Mouse (Mus musculus): ENCODE results near the gene Ssrp1. TPM values are rescaled to one million over a fixed set of nuclear protein-coding genes. Genes with fewer than 3 reads are reported as not detected.
A peak's percentile ranks its signal among the peaks of the same experiment; 100 is the strongest.

The Ssrp1 gene
- total RNA-seq, 2 experiments from 2014 or later, result 28.5 to 30.8 TPM

- peak; percentile 34 for DNase-seq
- intact Hi-C loops (cut with DNase I), result no loop called here
- Histone ChIP-seq H3K4me3 (peak overlapping the region; percentile 46), H3K27ac (peak overlapping the region; percentile 64)
- TF ChIP-seq CTCF (IDR thresholded peaks at IDR 0.05), result no peak
Observed at GRCm38 (mm10) chr2:85065141-85065875, 28.3 kb downstream of the Ssrp1 start.

DNA sequence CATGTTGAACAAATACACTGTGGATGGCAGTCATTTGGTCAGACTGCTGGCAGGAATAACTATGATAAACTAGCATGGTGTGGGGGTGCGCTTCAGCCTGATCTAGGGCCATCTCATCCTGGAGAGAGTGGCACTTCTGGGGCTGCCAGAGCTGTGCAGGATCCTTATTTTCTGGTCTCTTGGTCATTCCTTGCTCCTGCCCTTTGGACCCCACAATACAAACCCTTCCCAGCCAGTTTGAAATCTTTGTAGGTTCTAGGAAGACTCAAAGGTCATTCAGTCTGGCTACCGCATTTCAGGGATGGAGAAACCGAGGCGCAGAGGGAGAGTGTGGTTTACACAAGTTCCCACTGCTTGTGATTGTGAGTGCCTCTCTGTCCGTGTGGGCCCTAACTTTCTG, 29.9 kb downstream of the Ssrp1 start:
- DNase-seq, result no peak
- no peak for TF ChIP-seq CTCF (IDR thresholded peaks at IDR 0.05)
- H3K27ac ChIP-seq, result no peak overlapping the region

DNA sequence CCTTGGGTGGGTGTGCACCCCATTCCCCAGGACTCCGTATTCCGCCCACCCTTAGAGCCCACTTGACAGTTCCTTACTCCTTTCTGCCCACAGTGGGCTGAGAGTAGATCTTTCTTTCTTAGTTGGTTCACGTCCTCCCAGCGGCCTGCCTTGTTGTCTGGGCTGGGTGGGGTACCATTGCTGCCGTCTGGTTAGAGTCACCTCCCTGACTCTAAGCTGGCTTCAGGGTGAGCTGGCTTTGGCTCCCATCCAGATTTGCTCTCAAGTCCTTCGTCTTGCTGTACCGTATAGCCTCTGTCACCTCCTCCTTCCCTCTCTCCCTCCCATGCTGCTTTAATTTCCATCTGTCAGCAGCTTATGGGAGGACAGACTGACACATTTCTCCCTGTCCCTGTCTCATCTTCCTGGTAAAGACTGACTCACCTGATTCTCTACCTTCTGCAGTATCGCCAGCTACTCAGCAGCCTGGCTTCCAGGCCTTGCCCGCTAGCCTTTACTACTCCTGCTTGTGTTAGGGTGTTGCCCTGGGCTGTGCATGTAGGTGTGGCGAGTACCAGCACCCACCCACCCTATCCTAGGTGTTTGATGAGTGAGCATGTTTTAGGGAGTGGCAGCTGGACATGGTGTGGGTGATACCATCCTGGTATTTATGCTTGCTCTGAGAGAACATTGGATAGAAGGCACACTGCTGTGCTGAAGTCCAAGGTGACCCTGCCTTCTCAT, 31.0 kb downstream of the Ssrp1 start:
- peak; percentile 22 for DNase-seq
- intact Hi-C loops (cut with DNase I), result no loop called here
- peak overlapping the region; percentile 35 for H3K27ac ChIP-seq
- no peak overlapping the region for H3K4me3 ChIP-seq
- TF ChIP-seq CTCF (IDR thresholded peaks at IDR 0.05), result no peak

More for the DNA sequence above, 29.9 kb downstream of the Ssrp1 start:
- intact Hi-C loops (cut with DNase I), result no loop called here
- no peak overlapping the region for H3K4me3 ChIP-seq

DNA sequence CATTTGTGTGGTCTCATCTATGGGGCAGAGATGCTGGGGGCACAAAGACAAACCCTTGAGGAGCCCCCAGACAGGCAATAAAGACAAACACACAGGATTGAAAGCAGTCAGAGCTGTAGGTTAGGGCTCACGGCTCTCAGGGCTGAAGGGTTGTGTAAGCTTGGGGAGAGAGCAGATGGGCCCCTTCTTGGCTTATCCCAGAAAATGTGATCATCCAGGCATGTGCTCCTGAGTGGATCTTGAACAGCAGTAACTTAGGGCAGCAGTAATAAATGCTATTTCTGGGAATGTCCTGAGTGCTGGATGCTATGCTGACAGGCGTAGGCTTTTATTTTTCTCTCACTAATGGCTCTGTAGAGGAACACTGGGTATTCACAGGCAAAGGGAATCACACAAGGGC, 31.6 kb downstream of the Ssrp1 start:
- Histone ChIP-seq H3K4me3 (no peak overlapping the region), H3K27ac (no peak overlapping the region)
- no peak for TF ChIP-seq CTCF (IDR thresholded peaks at IDR 0.05)
- peak; percentile 11 for DNase-seq
- intact Hi-C loops (cut with DNase I), result no loop called here

DNA sequence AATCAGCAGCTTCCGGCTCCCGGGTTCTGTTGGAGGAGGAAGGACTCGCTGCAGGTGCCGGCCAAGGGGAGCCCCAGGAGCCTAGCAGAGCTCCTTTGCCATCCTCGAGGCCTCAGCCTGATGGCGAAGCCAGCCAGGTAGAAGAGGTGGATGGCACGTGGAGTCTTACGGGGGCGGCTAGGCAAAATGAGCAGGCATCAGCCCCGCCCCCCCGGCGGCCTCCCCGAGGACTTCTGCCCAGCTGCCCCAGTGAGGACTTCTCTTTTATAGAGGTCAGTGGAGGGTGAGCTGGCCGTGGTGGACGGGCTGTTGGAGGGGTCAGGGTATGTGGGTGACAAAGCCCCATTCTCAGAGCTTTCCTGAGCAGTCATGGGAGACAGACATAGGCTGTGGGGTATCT, 33.1 kb downstream of the Ssrp1 start:
- TF ChIP-seq CTCF (IDR thresholded peaks at IDR 0.05), result no peak
- Histone ChIP-seq H3K27ac (no peak overlapping the region), H3K4me3 (no peak overlapping the region)
- peak; percentile 24 for DNase-seq
- intact Hi-C loops (cut with DNase I), result no loop called here

GRCm38 (mm10) chr2:85071921-85072320, 34.9 kb downstream of the Ssrp1 start:
- intact Hi-C loops (cut with DNase I), result no loop called here
- no peak for TF ChIP-seq CTCF (IDR thresholded peaks at IDR 0.05)
- no peak overlapping the region for H3K4me3 ChIP-seq
- no peak overlapping the region for H3K27ac ChIP-seq
- DNase-seq, result peak; percentile 45

- DNase-seq, result no peak
- TF ChIP-seq CTCF (IDR thresholded peaks at IDR 0.05), result no peak
- H3K27ac ChIP-seq, result no peak overlapping the region
- no peak overlapping the region for H3K4me3 ChIP-seq
- intact Hi-C loops (cut with DNase I), result no loop called here
Observed at GRCm38 (mm10) chr2:85073751-85074150, 36.7 kb downstream of the Ssrp1 start.

- intact Hi-C loops (cut with DNase I), result no loop called here
- H3K4me3 ChIP-seq, result no peak overlapping the region
- peak; percentile 30 for DNase-seq
- no peak overlapping the region for H3K27ac ChIP-seq
- TF ChIP-seq CTCF (IDR thresholded peaks at IDR 0.05), result no peak
Observed at GRCm38 (mm10) chr2:85088716-85089646, 51.9 kb downstream of the Ssrp1 start.

- intact Hi-C loops (cut with DNase I), result no loop called here
- TF ChIP-seq CTCF (IDR thresholded peaks at IDR 0.05), result no peak
- no peak overlapping the region for H3K27ac ChIP-seq
- DNase-seq, result no peak
- no peak overlapping the region for H3K4me3 ChIP-seq
Observed at GRCm38 (mm10) chr2:85091325-85091724, 54.3 kb downstream of the Ssrp1 start.

GRCm38 (mm10) chr2:85093376-85093775, 56.3 kb downstream of the Ssrp1 start:
- Histone ChIP-seq H3K27ac (no peak overlapping the region), H3K4me3 (no peak overlapping the region)
- DNase-seq, result no peak
- intact Hi-C loops (cut with DNase I), result no loop called here
- no peak for TF ChIP-seq CTCF (IDR thresholded peaks at IDR 0.05)

DNA sequence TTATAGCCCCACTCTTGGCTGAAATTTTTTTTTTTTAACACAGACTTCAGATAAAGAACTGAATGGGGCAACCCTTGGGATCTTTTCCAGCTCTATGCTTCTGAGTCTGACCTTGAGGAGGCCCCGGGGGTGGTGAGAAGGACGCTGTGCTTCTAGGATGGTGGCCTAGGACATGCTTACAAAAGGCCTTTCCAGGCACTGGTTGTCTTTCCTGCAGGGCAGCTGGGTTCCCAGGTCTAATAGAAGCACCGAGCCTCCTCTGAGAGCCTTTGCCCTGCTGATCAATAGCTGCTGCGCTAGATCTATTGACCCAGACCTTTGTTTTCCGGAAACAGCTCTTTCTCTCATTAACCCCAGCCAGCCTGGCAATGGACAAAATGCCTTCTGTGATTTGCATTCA, 58.9 kb downstream of the Ssrp1 start:
- DNase-seq, result no peak
- H3K4me3 ChIP-seq, result no peak overlapping the region
- H3K27ac ChIP-seq, result no peak overlapping the region
- intact Hi-C loops (cut with DNase I), result no loop called here
- TF ChIP-seq CTCF (IDR thresholded peaks at IDR 0.05), result no peak

Other genes with a start within 250 kb of the Ssrp1 start
- 1 to 10 TPM; 2.0 to 3.8 TPM for gene Ube2l6, start 238.4 kb upstream of the Ssrp1 start, total RNA-seq (2021)
- 100 to 1,000 TPM in 1 of 2 experiments, 10 to 100 TPM in 1; 53.0 to 125 TPM for gene Smtnl1, start 214.6 kb upstream of the Ssrp1 start, total RNA-seq (2021)
- 10 to 100 TPM; 42.0 to 57.7 TPM for gene Timm10, start 210.2 kb upstream of the Ssrp1 start, total RNA-seq (2021)
- 10 to 100 TPM in 1 of 2 experiments, 1 to 10 TPM in 1; 6.3 to 11.6 TPM for gene Slc43a1, start 198.4 kb upstream of the Ssrp1 start, total RNA-seq (2021)
- under 1 TPM; 0.28 to 0.41 TPM for gene Rtn4rl2, start 150.5 kb upstream of the Ssrp1 start, total RNA-seq (2021)
- gene Slc43a3, start 100.7 kb upstream of the Ssrp1 start, total RNA-seq (2021), result 10 to 100 TPM; 26.4 to 30.2 TPM
- gene Prg2, start 56.8 kb upstream of the Ssrp1 start, total RNA-seq (2021), result not detected
- gene Prg3, start 49.0 kb upstream of the Ssrp1 start, total RNA-seq (2021), result not detected
- gene P2rx3, start 228 bp downstream of the Ssrp1 start, total RNA-seq (2021), result under 1 TPM; 0.36 to 0.59 TPM
- gene Tnks1bp1, start 10.8 kb downstream of the Ssrp1 start, total RNA-seq (2021), result 10 to 100 TPM; 23.3 to 29.7 TPM
- 1 to 10 TPM; 2.5 to 5.6 TPM for gene Aplnr, start 99.0 kb downstream of the Ssrp1 start, total RNA-seq (2021)
- gene Lrrc55, start 160.0 kb downstream of the Ssrp1 start, total RNA-seq (2021), result 1 to 10 TPM in 1 of 2 experiments, under 1 TPM in 1; 0.56 to 1.1 TPM